Mouse (Mus musculus) cerebellum, adult 2 months (tissue): ENCODE measurements at regions not wholly inside any gene's neighbourhood (a gene's known extent, or its start where the extent isn't known, plus 50 kb on each side); places are given as distances from the start of the nearest gene placed in this dataset.

Source experiments
- DNase-seq, 2 experiments: peaks; one replicate each; pipeline ENCODE4 v3.0.0; 2021
- H3K27ac ChIP-seq: fragments of 200-500 bp; 2 replicates; pipeline ENCODE4 v1.5.1; 2012; ENCODE audit warnings: low read length, control low read depth, inconsistent platforms; ENCODE audit not compliant: insufficient read depth
- H3K27me3 ChIP-seq: fragments of 200-500 bp; 2 replicates; pipeline ENCODE4 v1.6.1; 2012; ENCODE audit warnings: inconsistent platforms, mild to moderate bottlenecking, low read length, moderate library complexity; ENCODE audit not compliant: control insufficient read depth, insufficient read depth
- H3K4me1 ChIP-seq: fragments of 200-500 bp; 2 replicates; pipeline ENCODE4 v1.6.1; 2011; ENCODE audit warnings: low read length; ENCODE audit not compliant: control insufficient read depth, insufficient read depth
- H3K4me3 ChIP-seq: fragments of 200-500 bp; replicated peaks from 2 replicates; pipeline ENCODE3; 2011; ENCODE audit warnings: mild to moderate bottlenecking, low read depth, low read length, control low read depth; ENCODE audit not compliant: insufficient read depth
- CTCF ChIP-seq: fragments of 200-500 bp; IDR thresholded peaks from 2 replicates; pipeline ENCODE4 v1.5.1; 2011; ENCODE audit warnings: low read depth, mild to moderate bottlenecking, control low read depth, low read length, moderate library complexity, borderline replicate concordance; ENCODE audit not compliant: insufficient read depth
- POLR2A ChIP-seq: fragments of 200-500 bp; IDR thresholded peaks from 2 replicates; pipeline ENCODE4 v1.6.1; 2011; ENCODE audit warnings: low read length, control low read depth, borderline replicate concordance; ENCODE audit not compliant: insufficient read depth
- WGBS: fragments of 180-500 bp; shearing (Covaris S2); methylation state at CpG from one replicate; pipeline ENCODE4 v1.1.7; 2018; 5-methylcytosine and 5-hydroxymethylcytosine counted together

DNA sequence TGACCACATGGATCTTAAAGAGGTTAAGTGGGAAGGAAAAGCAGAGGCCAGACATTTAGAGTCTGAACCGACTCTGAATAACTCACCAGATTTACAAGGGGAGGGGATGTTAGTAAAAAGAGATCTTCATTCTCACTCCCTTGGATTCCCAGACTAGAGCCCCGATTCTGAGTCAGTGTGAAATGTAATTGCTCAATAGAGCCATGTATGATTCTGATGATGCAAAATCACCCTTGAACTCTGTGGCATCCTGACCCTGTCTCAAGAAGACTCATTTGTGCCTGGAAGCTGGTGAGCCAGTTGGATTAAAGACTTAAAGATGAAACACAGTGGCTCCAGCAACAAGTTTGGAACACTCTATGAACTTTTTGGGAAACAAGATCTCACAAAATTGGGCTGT is 210.2 kb upstream of the 1810046K07Rik start:
- no peaks in the 10 kb centered on the region for H3K27me3 ChIP-seq
- TF ChIP-seq CTCF = no peak
- TF ChIP-seq POLR2A = no peak
- no peak overlapping the region for H3K4me3 ChIP-seq

GRCm38 (mm10) chr9:51541940-51542339 is 213.2 kb upstream of the 1810046K07Rik start:
- Histone ChIP-seq H3K4me1 (no peaks in the 10 kb centered on the region), H3K27me3 (no peaks in the 10 kb centered on the region; the same call in 1 of the 2 replicates), H3K4me3 (no peak overlapping the region), H3K27ac (no peak overlapping the region)
- 68% methylated on average over 3 of the region's 3 CpGs for WGBS
- no peak for DNase-seq
- TF ChIP-seq CTCF (no peak), POLR2A (no peak)

More for the DNA sequence above, 210.2 kb upstream of the 1810046K07Rik start:
- no peak overlapping the region for H3K27ac ChIP-seq
- H3K4me1 ChIP-seq = no peaks in the 10 kb centered on the region
- WGBS = 71% methylated on average over 2 of the region's 2 CpGs
- no peak for DNase-seq

DNA sequence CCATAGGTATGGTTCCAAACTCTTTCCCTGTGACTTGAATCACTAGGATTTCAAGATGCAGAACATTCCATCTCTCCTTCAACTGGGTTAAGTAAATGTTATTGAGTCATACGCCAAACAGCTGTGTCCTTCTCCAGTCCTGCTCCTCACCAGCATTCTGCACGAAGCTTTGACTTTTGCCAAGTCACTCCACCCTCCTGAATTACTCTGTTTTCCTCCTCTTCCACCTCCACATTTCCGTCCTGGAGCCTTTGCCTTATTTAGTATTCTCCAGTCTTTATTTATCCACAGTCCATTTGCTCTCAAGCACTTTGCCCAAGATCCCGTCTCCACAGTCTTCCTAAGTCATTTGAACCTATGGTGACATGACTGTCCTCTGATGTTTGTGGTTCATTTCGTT is 193.1 kb upstream of the Arhgap20 start:
- no peak overlapping the region for H3K27ac ChIP-seq
- no peaks in the 10 kb centered on the region for H3K27me3 ChIP-seq
- no peak for DNase-seq
- 77% methylated on average over 5 of the region's 5 CpGs for WGBS
- TF ChIP-seq CTCF (no peak), POLR2A (no peak)
- no peak overlapping the region for H3K4me3 ChIP-seq
- H3K4me1 ChIP-seq = no peaks in the 10 kb centered on the region

GRCm38 (mm10) chr9:51581601-51582000 is 183.5 kb upstream of the Arhgap20 start:
- H3K4me1 ChIP-seq = no peaks in the 10 kb centered on the region
- 76% methylated on average over 3 of the region's 3 CpGs for WGBS
- TF ChIP-seq POLR2A (no peak), CTCF (no peak)
- no peak overlapping the region for H3K4me3 ChIP-seq
- no peak overlapping the region for H3K27ac ChIP-seq
- H3K27me3 ChIP-seq = no peaks in the 10 kb centered on the region
- DNase-seq = no peak

GRCm38 (mm10) chr9:51593707-51594106 is 171.4 kb upstream of the Arhgap20 start:
- Histone ChIP-seq H3K4me3 (no peak overlapping the region), H3K27ac (no peak overlapping the region), H3K27me3 (no peaks in the 10 kb centered on the region), H3K4me1 (no peaks in the 10 kb centered on the region)
- WGBS = 51% methylated on average over 3 of the region's 3 CpGs
- TF ChIP-seq POLR2A (no peak), CTCF (no peak)
- no peak for DNase-seq

- Histone ChIP-seq H3K27ac (no peak overlapping the region), H3K4me3 (no peak overlapping the region), H3K4me1 (no peaks in the 10 kb centered on the region), H3K27me3 (no peaks in the 10 kb centered on the region)
- TF ChIP-seq CTCF = no peak
- no peak for TF ChIP-seq POLR2A
- DNase-seq = no peak
- 28% methylated on average over 2 of the region's 2 CpGs for WGBS
These were observed 166.4 kb upstream of the Arhgap20 start for GRCm38 (mm10) chr9:51598706-51599105.

GRCm38 (mm10) chr9:51608158-51608557 is 157.0 kb upstream of the Arhgap20 start:
- no peaks in the 10 kb centered on the region for H3K27me3 ChIP-seq
- WGBS = 84% methylated on average over 1 of the region's 1 CpGs
- no peaks in the 10 kb centered on the region for H3K4me1 ChIP-seq
- DNase-seq = no peak
- TF ChIP-seq CTCF (no peak), POLR2A (no peak)
- H3K27ac ChIP-seq = no peak overlapping the region
- no peak overlapping the region for H3K4me3 ChIP-seq

- TF ChIP-seq POLR2A (no peak), CTCF (no peak)
- Histone ChIP-seq H3K4me1 (no peaks in the 10 kb centered on the region), H3K4me3 (no peak overlapping the region), H3K27ac (no peak overlapping the region), H3K27me3 (no peaks in the 10 kb centered on the region)
- 88% methylated on average over 6 of the region's 6 CpGs for WGBS
- no peak for DNase-seq
These were observed 156.3 kb upstream of the Arhgap20 start for GRCm38 (mm10) chr9:51608697-51609456.
